Mouse (Mus musculus): Measurements from ENCODE around the gene Lysmd4.

The Lysmd4 gene

DNA sequence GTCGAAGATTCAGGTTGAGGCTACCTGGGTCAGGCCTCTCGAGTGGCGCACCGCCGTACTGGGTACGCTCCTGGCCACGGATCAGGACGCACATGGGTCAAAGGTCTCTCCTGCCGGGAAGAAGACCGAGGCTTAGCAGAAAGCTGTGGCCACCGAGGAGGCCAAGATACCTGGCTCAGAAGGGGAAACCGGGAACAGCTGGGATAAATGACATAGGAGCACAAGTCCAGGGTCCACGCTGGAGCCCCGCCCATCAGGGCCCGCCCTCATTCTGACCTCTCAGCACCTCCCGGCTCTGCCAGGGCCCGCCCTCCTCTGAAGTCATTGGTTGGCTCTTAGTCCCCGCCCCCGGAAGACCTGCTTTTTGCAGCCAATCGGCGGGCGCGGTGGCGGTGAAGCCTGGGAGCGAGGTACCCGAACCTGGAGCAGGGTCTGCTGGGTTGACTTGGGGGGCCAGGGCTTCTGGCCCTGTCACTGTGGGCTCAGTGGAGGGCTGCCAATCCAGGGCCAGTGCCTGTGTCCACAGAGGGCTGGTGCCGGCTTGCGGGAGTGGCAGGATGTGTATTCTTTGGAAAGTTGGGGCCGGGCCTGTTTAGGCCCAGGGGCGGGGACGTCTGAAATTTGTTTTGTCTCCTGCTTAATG lies at the start of gene Lysmd4:
Lysmd4 (plus strand) TSS at position 325 of the 643 bp plus-strand sequence.
- peak; percentile 96 for DNase-seq (ENCODE audit: low spot score)

- no peak for DNase-seq (ENCODE audit: low spot score)
These were observed 48.7 kb upstream of the Lysmd4 start for GRCm38 (mm10) chr7:67173522-67174195.

DNA sequence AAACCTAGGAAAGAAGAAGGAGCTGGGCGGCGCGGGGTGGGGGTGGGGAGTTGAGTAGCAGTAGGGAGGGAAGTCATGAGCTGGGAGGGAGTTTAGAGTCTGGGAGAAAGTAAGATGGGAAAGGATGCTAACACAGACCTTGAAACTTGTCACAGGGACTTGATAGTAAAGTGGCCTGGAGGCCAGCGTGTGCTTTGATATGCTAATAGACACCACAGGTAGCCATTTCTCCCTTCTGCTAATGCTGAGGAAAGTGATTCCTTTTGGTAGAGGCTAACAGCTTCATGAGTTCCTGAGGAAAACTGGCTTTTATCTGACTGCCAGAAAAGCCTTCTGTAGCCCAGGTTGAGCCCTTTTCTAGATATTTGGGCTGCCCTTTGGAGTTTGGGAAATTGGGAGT lies 38.6 kb upstream of the Lysmd4 start:
- no peak for DNase-seq (ENCODE audit: low spot score)

- peak; percentile 32 for DNase-seq (ENCODE audit: low spot score)
These were observed 22.9 kb upstream of the Lysmd4 start for GRCm38 (mm10) chr7:67199412-67199811.

DNA sequence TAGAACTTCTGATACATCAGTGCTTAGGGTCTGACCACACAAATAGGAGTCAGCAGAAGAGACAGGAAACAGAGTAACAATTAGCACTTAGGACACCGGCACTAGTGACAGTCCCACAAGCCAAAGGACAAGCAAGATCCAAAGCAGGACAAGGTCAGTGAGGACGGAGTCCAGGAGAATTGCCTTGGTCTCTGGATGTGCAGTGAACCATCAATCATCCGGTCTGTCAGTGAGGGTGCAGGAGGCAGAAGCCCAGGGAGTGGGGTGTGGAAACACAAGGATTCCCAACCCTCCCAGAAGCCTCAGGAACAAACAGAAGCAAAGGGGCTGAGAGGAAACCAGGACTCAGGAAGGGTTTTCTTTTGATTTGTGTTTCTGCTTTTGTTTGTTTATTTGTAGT lies 18.7 kb upstream of the Lysmd4 start:
- DNase-seq (ENCODE audit: low spot score), result no peak

DNA sequence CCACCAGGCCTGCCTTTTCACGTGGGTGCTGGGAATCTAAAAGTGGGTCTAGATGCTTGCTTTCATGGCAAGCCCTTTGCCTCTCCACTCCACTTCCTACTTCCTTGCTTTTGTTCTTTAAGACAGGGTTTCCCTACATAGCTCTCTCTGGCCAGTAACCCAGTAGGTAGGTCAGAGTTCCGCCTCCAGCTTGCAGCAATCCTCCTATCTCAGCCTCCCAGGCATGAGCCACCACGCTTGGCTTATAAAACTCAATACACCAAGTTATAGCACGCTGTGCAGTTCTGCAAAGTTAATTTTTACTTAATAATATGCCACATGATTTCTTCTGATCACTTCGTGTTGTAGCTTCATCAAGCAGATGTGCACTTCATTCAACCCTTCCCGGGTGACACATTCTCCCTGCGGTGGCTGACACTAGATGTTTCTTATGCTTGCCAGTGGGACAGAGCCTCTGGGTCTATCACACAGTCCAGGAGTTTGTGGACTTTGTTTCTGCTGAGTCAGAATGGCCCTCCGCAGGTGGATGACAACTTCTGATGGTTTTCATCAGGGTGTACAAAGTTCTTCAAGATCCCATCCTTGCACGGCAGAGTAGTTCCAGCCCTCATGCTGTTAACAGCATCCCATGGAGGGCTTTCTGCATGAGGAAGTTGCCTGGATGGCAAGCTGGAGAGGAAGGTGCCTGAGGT lies 16.5 kb upstream of the Lysmd4 start:
- no peak for DNase-seq (ENCODE audit: low spot score)

GRCm38 (mm10) chr7:67206496-67206895 lies 15.8 kb upstream of the Lysmd4 start:
- DNase-seq (ENCODE audit: low spot score), result no peak

GRCm38 (mm10) chr7:67207701-67208100 lies 14.6 kb upstream of the Lysmd4 start:
- no peak for DNase-seq (ENCODE audit: low spot score)

GRCm38 (mm10) chr7:67208317-67208716 lies 14.0 kb upstream of the Lysmd4 start:
- no peak for DNase-seq (ENCODE audit: low spot score)

GRCm38 (mm10) chr7:67210004-67210833 lies 12.1 kb upstream of the Lysmd4 start:
- DNase-seq (ENCODE audit: low spot score), result no peak

GRCm38 (mm10) chr7:67211341-67211740 lies 11.0 kb upstream of the Lysmd4 start:
- no peak for DNase-seq (ENCODE audit: low spot score)

- DNase-seq (ENCODE audit: low spot score), result no peak
These were observed 10.4 kb upstream of the Lysmd4 start for GRCm38 (mm10) chr7:67211971-67212370.

DNA sequence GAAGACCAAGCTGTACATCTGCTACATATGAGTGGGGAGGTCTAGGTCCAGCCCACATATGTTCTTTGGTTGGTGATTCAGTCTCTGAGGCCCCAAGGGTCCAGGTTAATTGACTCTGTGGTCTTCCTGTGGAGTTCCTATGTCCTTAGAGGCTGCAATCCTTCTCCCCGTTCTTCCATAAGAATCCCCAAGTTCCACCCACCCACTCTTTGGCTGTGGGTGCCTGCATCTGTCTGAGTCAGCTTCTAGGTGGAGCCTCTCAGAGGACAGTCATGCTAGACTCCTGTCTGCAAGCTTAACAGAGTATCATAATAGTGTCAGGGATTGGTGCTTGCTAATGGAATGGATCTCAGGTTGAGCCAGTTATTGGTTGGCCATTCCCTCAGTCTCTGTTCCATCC lies 8.8 kb upstream of the Lysmd4 start:
- no peak for DNase-seq (ENCODE audit: low spot score)

DNA sequence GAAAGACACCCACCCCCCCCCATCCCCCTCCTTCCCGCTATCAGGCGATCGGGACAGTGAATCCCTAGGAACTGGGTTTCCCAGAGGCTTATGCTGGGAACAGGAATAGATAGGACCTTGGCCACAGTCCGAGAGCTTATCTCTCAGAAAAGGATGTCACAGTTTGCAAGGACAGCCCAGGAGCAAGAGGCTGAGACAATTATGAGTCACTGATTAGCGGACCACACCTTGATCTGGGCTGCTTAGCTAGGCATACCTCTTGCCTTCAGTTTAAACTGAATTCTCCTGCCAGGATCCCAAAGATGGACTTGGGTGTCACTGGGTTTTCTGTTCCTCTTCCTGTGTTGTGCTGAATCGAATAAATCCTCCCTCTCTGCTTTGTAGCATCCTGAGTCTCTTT lies 6.0 kb upstream of the Lysmd4 start:
- peak; percentile 48 for DNase-seq (ENCODE audit: low spot score)

- no peak for DNase-seq (ENCODE audit: low spot score)
These were observed 5.3 kb upstream of the Lysmd4 start for GRCm38 (mm10) chr7:67217025-67217424.

GRCm38 (mm10) chr7:67225943-67226625 lies 3.7 kb downstream of the Lysmd4 start:
- no peak for DNase-seq (ENCODE audit: low spot score)

- no peak for DNase-seq (ENCODE audit: low spot score)
These were observed 5.2 kb downstream of the Lysmd4 start for GRCm38 (mm10) chr7:67227538-67227937.

- no peak for DNase-seq (ENCODE audit: low spot score)
These were observed 6.0 kb downstream of the Lysmd4 start for GRCm38 (mm10) chr7:67228390-67228789.

GRCm38 (mm10) chr7:67228891-67229602 lies 6.7 kb downstream of the Lysmd4 start:
- DNase-seq (ENCODE audit: low spot score), result no peak

GRCm38 (mm10) chr7:67229701-67230100 lies 7.4 kb downstream of the Lysmd4 start:
- DNase-seq (ENCODE audit: low spot score), result no peak

DNA sequence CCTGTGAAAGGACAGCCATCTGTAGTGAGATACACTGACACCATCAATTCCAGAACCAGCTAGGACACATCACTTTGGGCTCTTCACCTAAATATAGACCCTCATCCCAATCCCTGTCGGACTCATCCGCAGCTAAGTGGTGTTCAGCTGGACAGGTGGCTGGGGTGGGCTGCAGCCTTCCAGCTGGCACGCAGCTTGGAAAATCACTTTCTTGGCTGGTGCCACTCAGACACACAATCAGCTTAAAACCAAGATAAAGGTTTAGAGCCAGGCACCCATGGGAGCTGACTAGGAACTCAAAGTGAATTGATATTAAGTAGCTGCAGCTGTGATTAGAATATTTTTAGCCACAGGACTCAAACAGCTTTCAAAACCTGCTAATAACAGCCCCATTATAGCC lies 7.9 kb downstream of the Lysmd4 start:
- DNase-seq (ENCODE audit: low spot score), result no peak
